ENCODE assay signal across 7 mouse cellular contexts in genomic region chr11:70000396-70000898, GRCm38 (mm10). TPM values are rescaled to one million over a fixed set of nuclear protein-coding genes. Genes with fewer than 3 reads are reported as not detected.
DNase-seq lines count a peak whose midpoint lies in the region; ATAC-seq lines count a peak whose summit lies in the region.

Gene Dvl2, plus strand, starts transcription at chr11:70000595.

- H3K27ac ChIP-seq in intestine, embryonic 15.5 days, result peak within 1 kb of the TSS; percentile 96
- H3K27ac ChIP-seq in limb, embryonic 10.5 days, result peak within 1 kb of the TSS; percentile 91
- peak within 1 kb of the TSS; percentile 96 for H3K27ac ChIP-seq in midbrain, embryonic 13.5 days

- H3K36me3 ChIP-seq in intestine, embryonic 15.5 days, result peaks cover 29% of the 10 kb centered on the region
- peaks cover 44% of the 10 kb centered on the region for H3K36me3 ChIP-seq in limb, embryonic 10.5 days
- peaks cover 34% of the 10 kb centered on the region for H3K36me3 ChIP-seq in midbrain, embryonic 13.5 days

- DNase-seq in adrenal gland, adult 8-10 months, result peak; percentile 92
- DNase-seq in embryo, embryonic 11.5 days (ENCODE audit: low read depth, low spot score), result peak; percentile 95
- peak; percentile 80 to 88 for DNase-seq in gastrocnemius, postnatal 36 days
- DNase-seq in limb, embryonic 10.5 days (ENCODE audit: low spot score), result peak; percentile 98
- peak; percentile 73 for DNase-seq in spleen, adult 12 weeks (ENCODE audit: low spot score)

- H3K4me1 ChIP-seq in intestine, embryonic 15.5 days (replicated peaks), result peaks cover 37% of the 10 kb centered on the region
- H3K4me1 ChIP-seq in limb, embryonic 10.5 days, result peaks cover 57% of the 10 kb centered on the region
- H3K4me1 ChIP-seq in midbrain, embryonic 13.5 days (replicated peaks), result peaks cover 65% of the 10 kb centered on the region

- H3K4me2 ChIP-seq in intestine, embryonic 15.5 days (replicated peaks), result peak within 1 kb of the TSS; percentile 70
- peak within 1 kb of the TSS; percentile 90 for H3K4me2 ChIP-seq in midbrain, embryonic 13.5 days (replicated peaks)

- peak within 1 kb of the TSS; percentile 84 for H3K4me3 ChIP-seq in intestine, embryonic 15.5 days (replicated peaks)
- H3K4me3 ChIP-seq in limb, embryonic 10.5 days, result peak within 1 kb of the TSS; percentile 95
- H3K4me3 ChIP-seq in midbrain, embryonic 13.5 days (replicated peaks), result peak within 1 kb of the TSS; percentile 75

- H3K9me3 ChIP-seq in intestine, embryonic 15.5 days, result no peaks in the 10 kb centered on the region
- H3K9me3 ChIP-seq in limb, embryonic 10.5 days (replicated peaks), result no peaks in the 10 kb centered on the region
- peaks cover 3% of the 10 kb centered on the region; the same call in 1 of the 2 replicates for H3K9me3 ChIP-seq in midbrain, embryonic 13.5 days

- intact Hi-C loops in gastrocnemius, postnatal 36 days (cut with DNase I), result no loop called here

- peak within 1 kb of the TSS; percentile 80 for H3K9ac ChIP-seq in intestine, embryonic 15.5 days
- H3K9ac ChIP-seq in midbrain, embryonic 13.5 days (replicated peaks), result peak within 1 kb of the TSS; percentile 87

- under 1% methylated on average over 48 of the region's 48 CpGs for WGBS in intestine, embryonic 15.5 days
- under 1% methylated on average over 48 of the region's 48 CpGs for WGBS in limb, embryonic 10.5 days
- WGBS in midbrain, embryonic 13.5 days, result under 1% methylated on average over 44 of the region's 48 CpGs

- peak; percentile 69 for ATAC-seq in intestine, embryonic 15.5 days
- peak; percentile 69 for ATAC-seq in midbrain, embryonic 13.5 days

- no peaks in the 10 kb centered on the region for H3K27me3 ChIP-seq in intestine, embryonic 15.5 days (replicated peaks)
- H3K27me3 ChIP-seq in limb, embryonic 10.5 days (ENCODE audit: low read depth, poor library complexity, severe bottlenecking), result no peaks in the 10 kb centered on the region
- H3K27me3 ChIP-seq in midbrain, embryonic 13.5 days, result no peaks in the 10 kb centered on the region

RNA-seq across cellular contexts. Expression of gene Dvl2, which starts in this region (rescaled TPM):
- 10 to 100 TPM; 13.4 to 27.1 (median 20.5) TPM for total RNA-seq in adrenal gland, adult 8-10 months (2022)
- total RNA-seq in gastrocnemius, postnatal 36 days (2021), result 1 to 10 TPM; 3.3 to 4.6 TPM
- polyA plus RNA-seq in intestine, embryonic 15.5 days (2015; fragmentation: Nextera tagmentation; extraction: Ambion mirVana), result 30.5 and 31.8 TPM in 2 replicates
- polyA plus RNA-seq in limb, embryonic 10.5 days (2016; fragmentation: Nextera tagmentation; extraction: Ambion mirVana), result 65.2 and 70.6 TPM in 2 replicates
- polyA plus RNA-seq in midbrain, embryonic 13.5 days (2015; fragmentation: Nextera tagmentation; extraction: Ambion mirVana), result 27.6 and 35.4 TPM in 2 replicates

Comparison
In these comparisons a context has a peak if more than half of its experiments do, and no peak if none do; other contexts are left out.
1. Peak in every context shown above with its lines: DNase-seq, ATAC-seq, H3K4me3 ChIP-seq and H3K27ac ChIP-seq.